Mouse (Mus musculus) small intestine, adult 2 months (tissue): ENCODE data around the gene Cul7. TPM values are rescaled to one million over a fixed set of nuclear protein-coding genes. Genes with fewer than 3 reads are reported as not detected.
A peak's percentile ranks its signal among the peaks of the same experiment; 100 is the strongest.

Experiments used
- H3K27ac ChIP-seq: fragments of 200-500 bp; 2 replicates; pipeline ENCODE4 v1.5.1; 2012; ENCODE audit warnings: low read depth, low read length, control low read depth, inconsistent platforms; ENCODE audit not compliant: insufficient read depth
- H3K27me3 ChIP-seq: fragments of 200-500 bp; 2 replicates; pipeline ENCODE4 v1.6.1; 2012; ENCODE audit warnings: mild to moderate bottlenecking, moderate library complexity, low read length, inconsistent platforms; ENCODE audit not compliant: control insufficient read depth, insufficient read depth
- H3K36me3 ChIP-seq: fragments of 200-500 bp; 2 replicates; pipeline ENCODE4 v1.6.1; 2012; ENCODE audit warnings: mild to moderate bottlenecking, low read length, control low read depth, inconsistent platforms; ENCODE audit not compliant: control insufficient read depth, insufficient read depth
- H3K4me1 ChIP-seq: fragments of 200-500 bp; 2 replicates; pipeline ENCODE4 v1.6.1; 2012; ENCODE audit warnings: low read length, inconsistent platforms, mixed read lengths; ENCODE audit not compliant: control insufficient read depth, insufficient read depth, insufficient read length
- H3K4me3 ChIP-seq: fragments of 200-500 bp; 2 replicates; pipeline ENCODE4 v1.5.1; 2012; ENCODE audit warnings: low read depth, mild to moderate bottlenecking, control low read depth, inconsistent platforms, low read length, moderate library complexity
- CTCF ChIP-seq: fragments of 200-500 bp; IDR thresholded peaks from 2 replicates; pipeline ENCODE4 v1.5.1; 2012; ENCODE audit warnings: low read depth, mild to moderate bottlenecking, control low read depth, inconsistent platforms, low read length, moderate library complexity, mixed read lengths; ENCODE audit not compliant: insufficient replicate concordance, insufficient read length; ENCODE audit errors: extremely low read depth
- POLR2A ChIP-seq: fragments of 200-500 bp; IDR thresholded peaks from 2 replicates; pipeline ENCODE4 v1.6.1; 2012; ENCODE audit warnings: low read depth, mild to moderate bottlenecking, control low read depth, inconsistent platforms, low read length, moderate library complexity
- WGBS: fragments of 180-500 bp; shearing (Covaris S2); methylation state at CpG from one replicate; pipeline ENCODE4 v1.1.7; 2018; 5-methylcytosine and 5-hydroxymethylcytosine counted together
- polyA plus RNA-seq: library from polyadenylated mRNA; depleted of rRNA; stranded (reverse); fragments of >200 nt; gene quantifications from 2 replicates; pipeline ENCODE4 v1.2.3, GENCODE M21; 2012

Gene Cul7
- polyA plus RNA-seq, 1 experiment = 12.1 TPM

DNA sequence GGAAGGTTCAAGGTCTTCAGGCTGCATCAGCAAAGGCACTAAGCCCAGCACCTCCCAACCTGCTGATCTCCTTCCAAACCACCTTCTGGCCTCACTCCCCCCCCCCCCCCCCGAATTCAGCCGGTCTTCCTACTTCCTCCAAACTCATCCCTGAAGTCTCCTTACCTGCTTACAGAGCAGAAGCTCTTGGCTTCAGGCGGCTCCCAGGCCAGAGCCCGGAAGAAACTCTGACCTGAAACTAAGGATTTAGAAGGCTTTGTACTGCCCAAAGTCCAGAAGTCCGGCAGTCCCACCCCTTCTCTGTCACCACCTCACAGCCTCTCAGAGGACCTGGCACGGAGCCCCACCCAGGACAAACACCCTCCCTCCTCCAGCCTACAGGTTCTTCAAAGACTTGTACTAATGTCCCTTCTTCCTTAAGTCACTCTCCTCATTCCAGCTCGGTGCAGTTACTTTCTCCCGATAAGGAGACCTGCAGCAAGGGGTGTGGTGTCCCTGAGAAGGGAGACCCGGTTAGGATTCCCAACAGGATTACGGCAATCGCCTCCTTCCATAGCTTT, 5.1 kb upstream of the Cul7 start:
- 3% methylated on average over 11 of the region's 11 CpGs for WGBS
- TF ChIP-seq POLR2A = peak; percentile 74
- no peak for TF ChIP-seq CTCF
- Histone ChIP-seq H3K27me3 (no peaks in the 10 kb centered on the region), H3K36me3 (peaks cover 37% of the 10 kb centered on the region), H3K4me3 (peak overlapping the region; percentile 91), H3K4me1 (peaks cover 5% of the 10 kb centered on the region), H3K27ac (peak overlapping the region; percentile 100)

DNA sequence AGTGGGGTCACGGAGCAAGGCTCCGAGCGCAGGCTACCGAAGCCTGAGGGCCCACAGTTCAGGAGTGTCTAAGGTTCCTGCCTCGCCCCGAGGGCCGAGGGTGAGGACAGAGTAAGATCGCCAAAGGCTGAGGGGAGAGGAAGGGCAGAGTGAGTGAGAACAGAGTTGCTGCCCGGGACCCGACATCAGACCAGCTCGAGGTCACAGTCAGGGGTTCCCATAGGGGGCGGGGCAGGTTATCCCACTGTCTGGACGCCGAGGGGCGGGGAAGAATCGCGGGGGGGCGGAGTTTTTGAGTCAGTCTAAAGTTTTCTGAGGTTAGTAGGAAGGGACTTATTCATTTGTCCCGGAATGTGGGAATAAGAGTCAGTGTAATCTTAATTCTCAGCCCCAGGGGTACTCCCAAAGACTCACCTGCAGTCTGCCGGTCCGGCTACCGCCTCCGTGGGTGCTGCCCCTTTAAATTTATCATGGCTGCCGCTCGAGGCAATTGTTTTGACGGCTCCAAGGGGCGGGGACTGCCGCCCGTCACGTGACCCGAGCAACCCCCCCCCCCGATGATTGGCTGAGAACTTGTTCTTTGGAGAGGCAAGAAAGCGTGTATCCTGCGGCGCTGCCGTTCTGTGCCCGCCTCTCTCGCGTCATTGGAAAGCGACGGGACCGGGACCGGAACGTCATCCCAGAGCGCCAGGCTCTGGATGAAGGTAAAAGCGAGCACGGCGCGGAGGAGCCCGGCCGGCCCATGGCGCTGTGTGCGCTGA, 4.4 kb upstream of the Cul7 start, which contains the start of the genes Klc4 and Mrpl2:
Gene Klc4 (minus strand): TSS at position 462 of the 761 bp plus-strand sequence.
Gene Mrpl2 (plus strand): TSS at position 669 of the 761 bp plus-strand sequence.
- Histone ChIP-seq H3K27ac (peak within 1 kb of the TSS; percentile 100), H3K4me3 (peak within 1 kb of the TSS; percentile 95), H3K36me3 (peaks cover 30% of the 10 kb centered on the region), H3K4me1 (peaks cover 5% of the 10 kb centered on the region), H3K27me3 (no peaks in the 10 kb centered on the region)
- under 1% methylated on average over 53 of the region's 53 CpGs for WGBS
- TF ChIP-seq CTCF = no peak
- TF ChIP-seq POLR2A = peak; percentile 61

DNA sequence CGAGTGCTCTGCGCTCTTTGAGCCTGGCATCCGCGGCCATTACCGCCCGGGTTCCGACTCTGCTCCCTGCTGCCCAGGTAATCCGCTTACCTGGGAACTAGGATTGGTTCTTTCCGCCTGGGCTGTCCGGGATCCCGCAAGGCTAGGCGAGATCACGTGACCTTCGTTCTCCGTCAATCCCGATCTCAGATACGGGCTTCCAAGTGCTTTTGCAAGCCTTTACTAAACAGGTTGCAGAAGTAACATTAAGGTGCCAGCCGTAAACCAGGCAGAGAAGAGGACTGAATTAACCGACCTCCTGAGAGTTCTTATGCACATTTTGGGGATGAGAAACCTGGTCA, 3.8 kb upstream of the Cul7 start:
- Histone ChIP-seq H3K27me3 (no peaks in the 10 kb centered on the region), H3K4me1 (peaks cover 5% of the 10 kb centered on the region), H3K4me3 (peak overlapping the region; percentile 95), H3K36me3 (peaks cover 25% of the 10 kb centered on the region), H3K27ac (peak overlapping the region; percentile 77)
- TF ChIP-seq CTCF = no peak
- no peak for TF ChIP-seq POLR2A
- under 1% methylated on average over 19 of the region's 19 CpGs for WGBS

DNA sequence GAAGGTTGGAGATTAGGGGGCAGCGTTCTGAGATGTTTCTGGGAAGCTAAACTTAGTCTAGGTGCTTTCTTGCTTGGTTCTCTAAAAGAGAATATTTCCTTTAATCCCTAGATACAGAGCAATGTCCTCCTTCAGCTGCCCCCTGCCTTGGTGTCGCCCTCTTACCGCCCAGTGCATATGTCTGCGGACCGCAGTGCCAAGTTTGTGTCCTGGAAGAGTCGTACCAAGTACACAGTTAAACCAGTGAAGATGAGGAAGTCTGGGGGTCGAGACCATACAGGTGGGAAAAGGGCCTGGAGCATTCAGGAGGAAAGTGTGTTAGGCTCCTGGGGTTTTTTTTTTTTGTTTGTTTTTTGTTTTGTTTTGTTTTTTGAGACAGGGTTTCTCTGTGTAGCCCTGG, 2.9 kb upstream of the Cul7 start:
- peaks cover 17% of the 10 kb centered on the region for H3K36me3 ChIP-seq
- no peak overlapping the region for H3K27ac ChIP-seq
- peaks cover 9% of the 10 kb centered on the region for H3K4me1 ChIP-seq
- 90% methylated on average over 7 of the region's 7 CpGs for WGBS
- no peaks in the 10 kb centered on the region for H3K27me3 ChIP-seq
- no peak overlapping the region for H3K4me3 ChIP-seq
- no peak for TF ChIP-seq CTCF
- TF ChIP-seq POLR2A = no peak

DNA sequence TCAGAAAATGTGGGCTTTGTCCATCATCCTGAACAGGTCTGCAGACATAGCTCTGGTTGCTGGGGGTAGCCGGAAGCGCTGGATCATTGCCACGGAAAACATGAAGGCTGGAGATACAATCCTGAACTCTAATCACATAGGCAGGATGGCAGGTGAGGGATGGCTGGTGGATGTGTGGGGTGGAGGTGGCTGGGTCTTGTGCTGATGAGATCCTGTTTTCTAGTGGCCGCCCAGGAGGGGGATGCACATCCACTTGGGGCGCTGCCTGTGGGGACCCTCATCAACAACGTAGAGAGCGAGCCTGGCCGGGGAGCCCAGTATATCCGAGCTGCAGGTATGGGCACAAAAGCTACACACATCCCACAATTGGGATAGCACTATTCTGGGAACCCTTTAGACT, 1.7 kb upstream of the Cul7 start:
- TF ChIP-seq POLR2A (no peak), CTCF (no peak)
- WGBS = 92% methylated on average over 9 of the region's 9 CpGs
- H3K36me3 ChIP-seq = peaks cover 10% of the 10 kb centered on the region

DNA sequence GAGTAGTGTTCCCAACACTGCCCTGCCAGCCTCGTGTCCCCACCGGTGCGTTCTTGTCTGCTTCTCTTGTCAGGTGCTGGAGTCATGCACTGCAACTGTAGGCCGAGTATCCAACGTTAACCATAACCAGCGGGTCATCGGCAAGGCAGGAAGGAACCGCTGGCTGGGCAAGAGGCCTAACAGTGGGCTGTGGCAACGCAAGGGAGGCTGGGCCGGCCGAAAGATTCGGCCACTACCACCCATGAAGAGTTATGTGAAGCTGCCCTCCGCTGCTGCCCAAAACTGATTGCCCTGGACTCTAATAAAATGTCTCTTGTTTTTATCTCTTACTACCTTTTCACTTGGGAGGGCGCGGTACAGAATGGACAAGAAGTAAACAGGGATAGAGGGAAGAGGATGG, 326 bp upstream of the Cul7 start:
- Histone ChIP-seq H3K27ac (peak overlapping the region; percentile 1; the same call in 1 of the 2 replicates), H3K36me3 (peaks cover 7% of the 10 kb centered on the region), H3K4me3 (peak overlapping the region; percentile 80), H3K27me3 (no peaks in the 10 kb centered on the region), H3K4me1 (peaks cover 6% of the 10 kb centered on the region; the same call in 1 of the 2 replicates)
- 41% methylated on average over 15 of the region's 15 CpGs for WGBS
- TF ChIP-seq POLR2A = no peak
- no peak for TF ChIP-seq CTCF

More for the DNA sequence above, 1.7 kb upstream of the Cul7 start:
- Histone ChIP-seq H3K4me3 (no peak overlapping the region), H3K4me1 (peaks cover 9% of the 10 kb centered on the region), H3K27ac (no peak overlapping the region), H3K27me3 (no peaks in the 10 kb centered on the region)

DNA sequence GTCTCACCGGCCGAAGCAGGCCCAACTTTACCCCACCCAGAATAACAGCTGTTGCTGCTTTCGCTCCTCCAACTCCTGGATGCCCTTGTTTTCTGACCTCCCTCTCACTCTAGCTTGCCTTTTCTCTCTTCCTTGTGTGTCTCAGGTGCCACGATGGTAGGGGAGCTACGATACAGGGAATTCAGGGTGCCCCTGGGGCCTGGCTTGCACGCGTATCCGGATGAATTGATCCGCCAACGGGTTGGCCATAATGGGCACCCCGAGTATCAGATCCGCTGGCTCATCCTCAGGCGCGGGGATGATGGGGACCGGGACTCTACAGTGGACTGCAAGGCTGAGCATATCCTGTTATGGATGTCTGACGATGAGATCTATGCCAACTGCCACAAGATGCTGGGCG, 1.2 kb downstream of the Cul7 start:
- 70% methylated on average over 17 of the region's 17 CpGs for WGBS
- no peak overlapping the region for H3K27ac ChIP-seq
- H3K4me3 ChIP-seq = peak overlapping the region; percentile 80

More for the DNA sequence above, 1.2 kb downstream of the Cul7 start:
- H3K4me1 ChIP-seq = peaks cover 6% of the 10 kb centered on the region; the same call in 1 of the 2 replicates
- TF ChIP-seq CTCF = no peak
- TF ChIP-seq POLR2A = no peak
- peaks cover 7% of the 10 kb centered on the region for H3K36me3 ChIP-seq
- no peaks in the 10 kb centered on the region for H3K27me3 ChIP-seq
